Comparison of ENCODE assay signal across 16 mouse cellular contexts in genomic region chr5:124903852-124904251, GRCm38 (mm10).
"Had no signal": no experiment of that assay in that cellular context is flagged by ENCODE, and none has a peak within 500 bp of the region (broad histone marks: within the 10 kb centered on the region; RNA-seq: fewer than 3 reads in every experiment).

No protein-coding gene starts in this region.

- H3K27me3 ChIP-seq: neural tube, embryonic 13.5 days; neural tube, embryonic 15.5 days; stomach, embryonic 15.5 days had no signal

- H3K4me3 ChIP-seq: neural tube, embryonic 13.5 days; neural tube, embryonic 15.5 days; stomach, embryonic 15.5 days had no signal

- H3K36me3 ChIP-seq: neural tube, embryonic 13.5 days; neural tube, embryonic 15.5 days; stomach, embryonic 15.5 days had no signal

- H3K9me3 ChIP-seq: neural tube, embryonic 13.5 days; neural tube, embryonic 15.5 days; stomach, embryonic 15.5 days had no signal

- H3K27ac ChIP-seq: neural tube, embryonic 13.5 days; neural tube, embryonic 15.5 days; stomach, embryonic 15.5 days; stomach, postnatal 0 days had no signal

- H3K4me2 ChIP-seq: neural tube, embryonic 13.5 days; neural tube, embryonic 15.5 days; stomach, embryonic 15.5 days had no signal

- DNase-seq: retina, postnatal 1 day; right cerebral cortex, adult 18-20 months; right cerebral cortex, postnatal 14 days; right cerebral cortex, postnatal 25 days; right cerebral cortex, postnatal 4 days; spleen, adult 18-20 months; thymus, adult 18-20 months; thymus, adult 2 months; thymus, postnatal 14 days; thymus, postnatal 25 days; thymus, postnatal 36 days; thymus, postnatal 4 days had no signal

- H3K9ac ChIP-seq: neural tube, embryonic 13.5 days; neural tube, embryonic 15.5 days; stomach, embryonic 15.5 days had no signal
